Mouse (Mus musculus) heart, adult 2 months (tissue): Measurements from ENCODE around the gene Sidt1.

Experiments used
- CTCF ChIP-seq: fragments of 200-600 bp; IDR thresholded peaks from 2 replicates; pipeline ENCODE4 v1.8.1; 2022; ENCODE audit warnings: antibody characterized with exemption, mild to moderate bottlenecking, moderate library complexity
- POLR2A ChIP-seq: fragments of 200-500 bp; IDR thresholded peaks from 2 replicates; pipeline ENCODE4 v1.6.1; 2011; ENCODE audit warnings: mild to moderate bottlenecking, low read depth, low read length, control low read depth; ENCODE audit not compliant: insufficient read depth

GRCm38 (mm10) chr16:44337541-44337940, 4.5 kb upstream of the Sidt1 start:
- no peak for TF ChIP-seq CTCF
- no peak for TF ChIP-seq POLR2A
